Mouse (Mus musculus) liver, embryonic 13.5 days (tissue): ENCODE data around the gene Rasgef1b. TPM values are rescaled to one million over a fixed set of nuclear protein-coding genes. Genes with fewer than 3 reads are reported as not detected.
"Not testable (repeated sequence)": the region's sequence is repeated elsewhere in the genome, so short reads cannot be mapped to it uniquely, and the experiment has no call there.

Source experiments
- ATAC-seq: fragments of 200-750 bp; cut with Nextera tagmentation; 2 replicates; pipeline ENCODE4 v1.8.0; 2017; ENCODE audit warnings: low read depth, mild to moderate bottlenecking, moderate number of reproducible peaks, moderate library complexity
- DNase-seq: peaks from one replicate; pipeline ENCODE4 v3.0.0; 2022
- H3K27ac ChIP-seq: fragments of 300-500 bp; sonication (generic); 2 replicates; pipeline ENCODE4 v1.5.1; 2015; ENCODE audit warnings: moderate library complexity, mild to moderate bottlenecking, inconsistent platforms
- H3K27me3 ChIP-seq: fragments of 300-500 bp; sonication (generic); 2 replicates; pipeline ENCODE4 v1.6.1; 2015; ENCODE audit warnings: mild to moderate bottlenecking, inconsistent platforms
- H3K36me3 ChIP-seq: fragments of 300-500 bp; sonication (generic); 2 replicates; pipeline ENCODE4 v1.6.1; 2015; ENCODE audit warnings: mild to moderate bottlenecking, inconsistent platforms
- H3K4me1 ChIP-seq: fragments of 300-500 bp; sonication (generic); replicated peaks from 2 replicates; pipeline ENCODE4 v1.6.1; 2015; ENCODE audit warnings: inconsistent platforms
- H3K4me2 ChIP-seq: fragments of 300-500 bp; sonication (generic); 2 replicates; pipeline ENCODE4 v1.6.1; 2015; ENCODE audit warnings: inconsistent platforms, mild to moderate bottlenecking, moderate library complexity
- H3K4me3 ChIP-seq: fragments of 300-500 bp; sonication (generic); replicated peaks from 2 replicates; pipeline ENCODE4 v1.5.1; 2015; ENCODE audit warnings: mild to moderate bottlenecking, inconsistent platforms
- H3K9ac ChIP-seq: fragments of 300-500 bp; sonication (generic); 2 replicates; pipeline ENCODE4 v1.6.1; 2015; ENCODE audit warnings: mild to moderate bottlenecking, inconsistent platforms
- H3K9me3 ChIP-seq: fragments of 300-500 bp; sonication (generic); replicated peaks from 2 replicates; pipeline ENCODE4 v1.6.1; 2016; ENCODE audit warnings: inconsistent platforms
- WGBS: fragments of 180-500 bp; shearing (Covaris S2); methylation state at CpG from one replicate; pipeline ENCODE4 v1.1.7; 2015; ENCODE audit not compliant: insufficient replicate concordance; 5-methylcytosine and 5-hydroxymethylcytosine counted together
- polyA plus RNA-seq: library from polyadenylated mRNA; unstranded; fragments of >200 nt; fragmentation: Nextera tagmentation; extraction: Ambion mirVana; gene quantifications from 2 replicates; pipeline ENCODE4 v1.2.1, GENCODE M21; 2015

Rasgef1b gene
- polyA plus RNA-seq, 1 experiment from 2014 or later, result 4.3 TPM

DNA sequence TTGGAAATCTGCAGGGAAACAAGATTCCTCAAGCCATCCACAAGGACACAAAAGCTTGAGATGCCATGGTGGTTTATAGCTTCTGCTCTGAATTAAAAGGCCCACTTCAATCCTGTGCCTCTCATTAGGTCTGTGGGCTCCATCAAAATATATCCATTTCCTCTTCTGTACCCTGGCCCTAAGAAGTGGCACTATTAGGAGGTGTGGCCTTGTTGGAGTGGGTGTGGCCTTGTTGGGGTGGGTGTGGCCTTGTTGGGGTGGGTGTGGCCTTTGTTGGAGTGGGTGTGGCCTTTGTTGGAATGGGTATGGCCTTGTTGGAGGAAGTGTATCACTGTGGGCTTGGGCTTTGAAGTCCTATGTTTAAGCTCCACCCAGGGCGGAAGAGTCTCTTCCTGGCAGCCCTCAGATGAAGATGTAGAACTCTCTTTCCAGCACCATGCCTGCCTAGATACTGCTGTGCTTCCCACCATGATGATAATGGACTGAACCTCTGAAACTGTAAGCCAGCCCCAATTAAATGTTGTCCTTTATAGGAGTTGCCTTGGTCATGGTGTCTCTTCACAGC, 512.2 kb downstream of the Rasgef1b start:
- not testable (repeated sequence) for H3K4me1 ChIP-seq, H3K4me2 ChIP-seq, H3K9ac ChIP-seq, H3K9me3 ChIP-seq, H3K4me3 ChIP-seq, H3K27ac ChIP-seq, DNase-seq, H3K27me3 ChIP-seq, ATAC-seq
- 78% methylated on average over 1 of the region's 1 CpGs for WGBS
- H3K36me3 ChIP-seq, result peaks cover 41% of the 10 kb centered on the region

DNA sequence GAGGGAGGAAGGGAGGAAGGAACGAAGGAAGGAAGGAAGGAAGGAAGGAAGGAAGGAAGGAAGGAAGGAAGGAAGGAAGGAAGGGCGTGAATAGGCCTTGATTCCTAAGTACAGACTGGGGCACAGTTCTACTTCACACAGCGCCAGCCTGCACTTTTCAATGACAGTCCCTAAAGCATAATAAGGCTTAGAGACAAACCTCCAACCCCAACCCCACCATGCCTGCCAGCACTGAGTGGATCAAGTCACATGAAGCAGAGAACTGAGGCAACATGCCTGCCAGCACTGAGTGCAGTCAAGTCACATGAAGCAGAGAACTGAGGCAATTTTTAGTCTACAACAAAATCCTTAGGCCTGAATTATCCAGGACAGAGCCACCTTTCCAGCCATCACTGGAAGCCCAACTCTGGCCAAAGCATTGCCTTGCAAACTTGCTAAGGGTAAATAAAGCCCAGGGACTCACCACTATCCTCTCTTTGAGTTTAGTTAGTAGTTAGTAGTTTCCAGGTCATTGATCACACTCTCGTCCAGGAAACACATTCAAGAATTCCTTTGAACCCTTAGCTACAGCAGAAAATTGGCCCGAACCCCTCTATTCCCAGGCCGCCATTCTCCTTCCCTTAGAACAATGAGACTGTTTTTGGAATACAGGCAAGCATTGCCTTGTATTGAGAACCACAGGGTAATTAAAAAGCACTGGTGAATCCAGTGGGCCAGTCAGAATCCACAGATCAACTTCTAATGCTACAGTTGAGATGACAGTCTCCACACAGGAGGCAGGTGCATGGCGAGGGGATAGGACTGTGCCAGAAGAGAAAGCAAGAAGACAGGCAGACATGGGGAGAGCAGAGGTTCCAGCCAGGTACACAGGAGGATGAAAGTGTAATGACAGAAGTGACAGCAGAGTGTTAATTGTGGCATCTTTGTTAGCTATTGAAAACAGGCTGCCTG, 513.4 kb downstream of the Rasgef1b start:
- no peak for DNase-seq
- WGBS, result 61% methylated on average over 7 of the region's 7 CpGs
- no peak for ATAC-seq
- Histone ChIP-seq H3K27ac (no peak overlapping the region), H3K4me1 (no peaks in the 10 kb centered on the region), H3K4me3 (no peak overlapping the region), H3K27me3 (no peaks in the 10 kb centered on the region), H3K9me3 (no peaks in the 10 kb centered on the region), H3K9ac (no peak overlapping the region), H3K36me3 (peaks cover 29% of the 10 kb centered on the region), H3K4me2 (no peak overlapping the region)

DNA sequence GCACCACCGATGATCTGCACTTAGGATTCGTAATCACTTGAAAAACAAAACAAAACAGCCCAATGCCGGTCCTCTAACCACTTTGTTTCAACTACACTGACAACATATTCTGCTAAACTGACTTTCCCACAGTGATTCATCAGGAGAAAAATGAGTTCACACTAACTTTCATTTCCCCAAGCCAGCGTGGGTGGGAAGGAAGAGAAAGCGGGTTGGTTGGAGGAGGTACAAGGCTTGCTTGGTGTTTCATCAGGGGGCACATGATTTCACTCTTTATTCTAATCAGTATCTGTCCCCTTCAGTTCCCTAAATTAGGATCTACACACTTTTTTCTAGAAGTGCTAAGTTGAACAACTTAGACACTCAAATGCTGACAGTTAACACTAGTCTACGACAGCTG, 514.5 kb downstream of the Rasgef1b start:
- Histone ChIP-seq H3K27me3 (no peaks in the 10 kb centered on the region), H3K9ac (no peak overlapping the region), H3K4me2 (no peak overlapping the region), H3K36me3 (peaks cover 26% of the 10 kb centered on the region), H3K4me1 (no peaks in the 10 kb centered on the region), H3K4me3 (no peak overlapping the region), H3K9me3 (no peaks in the 10 kb centered on the region), H3K27ac (no peak overlapping the region)
- DNase-seq (no peak), ATAC-seq (no peak)
- 67% methylated on average over 6 of the region's 6 CpGs for WGBS

DNA sequence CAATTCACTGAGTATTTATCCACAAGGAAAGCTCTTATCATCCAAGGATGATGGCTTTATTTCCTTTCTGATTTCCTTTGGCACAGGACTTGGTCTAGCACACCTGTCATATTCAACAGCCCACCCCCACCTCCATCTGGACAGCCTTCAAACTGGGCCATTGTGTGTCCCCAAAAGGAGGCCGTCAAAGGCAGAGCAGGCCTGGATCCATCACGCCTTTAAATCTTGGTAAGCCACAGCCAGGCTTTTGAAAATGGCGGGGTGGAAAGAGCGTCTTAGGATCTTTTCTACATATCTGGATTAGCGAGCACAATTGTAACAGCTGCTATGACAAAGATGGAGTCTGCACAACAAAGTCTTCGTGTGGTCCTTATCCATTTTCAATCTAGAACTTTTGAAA, 515.7 kb downstream of the Rasgef1b start:
- Histone ChIP-seq H3K4me1 (no peaks in the 10 kb centered on the region), H3K9me3 (no peaks in the 10 kb centered on the region), H3K9ac (no peak overlapping the region), H3K27ac (no peak overlapping the region), H3K4me2 (no peak overlapping the region), H3K4me3 (no peak overlapping the region), H3K27me3 (no peaks in the 10 kb centered on the region), H3K36me3 (peaks cover 14% of the 10 kb centered on the region)
- no peak for DNase-seq
- no peak for ATAC-seq
- 73% methylated on average over 6 of the region's 6 CpGs for WGBS

DNA sequence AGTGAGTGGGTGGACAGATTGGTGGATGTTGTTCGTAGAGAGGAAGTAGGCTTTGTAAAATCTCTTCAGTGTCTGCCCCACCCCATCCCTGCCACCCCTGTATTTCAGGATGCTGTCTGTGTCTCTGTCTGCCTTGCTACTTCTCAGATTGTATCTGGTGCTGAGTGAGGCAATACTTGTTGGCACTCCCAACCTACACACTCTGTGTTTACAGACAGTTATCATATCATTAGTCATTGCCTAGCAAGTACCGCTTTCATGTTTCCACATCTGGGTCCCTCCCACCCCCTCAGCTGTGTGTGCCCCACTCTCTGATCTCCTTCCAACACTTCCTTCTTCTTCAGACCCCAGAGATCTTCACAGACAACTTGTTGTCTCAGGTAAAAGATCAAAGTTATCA, 525.4 kb downstream of the Rasgef1b start:
- no peaks in the 10 kb centered on the region for H3K36me3 ChIP-seq
- WGBS, result 41% methylated on average over 2 of the region's 2 CpGs
- H3K4me1 ChIP-seq, result no peaks in the 10 kb centered on the region
- H3K4me2 ChIP-seq, result no peak overlapping the region
- H3K9ac ChIP-seq, result no peak overlapping the region
- no peaks in the 10 kb centered on the region for H3K9me3 ChIP-seq
- no peak overlapping the region for H3K4me3 ChIP-seq
- no peak overlapping the region for H3K27ac ChIP-seq
- ATAC-seq (no peak), DNase-seq (no peak)
- H3K27me3 ChIP-seq, result no peaks in the 10 kb centered on the region; the same call in 1 of the 2 replicates

DNA sequence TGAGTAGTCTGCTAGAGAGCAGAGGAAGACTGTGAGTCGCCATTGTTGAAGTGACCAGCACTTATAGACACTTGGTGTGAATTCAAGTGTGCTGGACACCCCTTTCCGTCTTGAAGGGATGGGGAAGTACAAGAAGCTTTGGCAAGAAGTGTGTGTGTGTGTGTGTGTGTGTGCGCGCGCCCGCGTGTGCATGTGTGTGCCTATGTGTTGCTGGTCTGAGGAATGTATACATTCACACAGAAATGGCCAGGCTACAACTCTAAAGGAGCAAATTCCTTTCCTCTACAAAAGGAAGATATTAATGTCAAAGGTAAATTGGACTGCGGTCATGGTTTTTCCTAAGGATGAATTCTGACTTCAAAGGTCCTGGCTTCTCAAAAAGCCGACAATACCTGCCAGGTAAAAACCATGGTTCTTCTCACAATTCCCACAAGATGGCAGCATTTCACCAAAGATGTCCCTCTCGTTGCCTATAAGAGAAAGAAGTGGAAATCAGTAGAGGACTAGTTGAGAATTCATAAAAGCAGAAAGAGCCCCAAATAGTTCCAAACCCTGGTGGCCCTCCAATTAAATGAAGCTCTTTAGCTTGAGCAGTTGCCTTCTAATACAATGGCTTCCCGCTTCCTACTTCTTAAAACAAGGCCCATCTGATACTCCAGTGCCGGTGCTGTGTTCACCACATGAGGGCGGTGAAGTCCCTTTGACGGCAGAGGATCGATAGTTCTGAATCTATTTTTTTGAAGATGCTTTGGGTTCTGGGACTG, 526.6 kb downstream of the Rasgef1b start:
- no peak overlapping the region for H3K4me2 ChIP-seq
- no peak overlapping the region for H3K9ac ChIP-seq
- no peaks in the 10 kb centered on the region for H3K36me3 ChIP-seq
- H3K9me3 ChIP-seq, result no peaks in the 10 kb centered on the region
- ATAC-seq (no peak), DNase-seq (peak; percentile 2)
- 48% methylated on average over 15 of the region's 15 CpGs for WGBS
- H3K27me3 ChIP-seq, result no peaks in the 10 kb centered on the region; the same call in 1 of the 2 replicates
- no peak overlapping the region for H3K27ac ChIP-seq
- no peak overlapping the region for H3K4me3 ChIP-seq
- no peaks in the 10 kb centered on the region for H3K4me1 ChIP-seq

DNA sequence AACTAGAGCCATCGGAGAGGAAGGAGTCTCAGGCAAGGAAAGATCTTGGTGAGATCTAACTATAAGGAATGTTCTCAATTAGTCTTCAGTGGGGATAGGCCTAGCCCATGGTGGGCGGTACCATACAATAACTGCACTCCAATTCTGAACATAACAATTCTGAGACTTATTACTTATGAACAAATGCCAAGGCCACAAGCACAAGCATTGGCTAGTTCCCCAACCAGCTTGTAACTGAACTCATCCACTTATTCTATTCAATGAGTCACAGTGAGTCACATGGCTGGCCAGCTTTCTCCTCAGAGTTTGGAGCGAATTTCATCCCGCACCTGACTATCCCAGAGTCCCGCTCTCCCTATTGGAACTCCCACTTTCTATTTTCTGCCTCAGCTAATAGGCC, 533.4 kb downstream of the Rasgef1b start:
- no peak for ATAC-seq

DNA sequence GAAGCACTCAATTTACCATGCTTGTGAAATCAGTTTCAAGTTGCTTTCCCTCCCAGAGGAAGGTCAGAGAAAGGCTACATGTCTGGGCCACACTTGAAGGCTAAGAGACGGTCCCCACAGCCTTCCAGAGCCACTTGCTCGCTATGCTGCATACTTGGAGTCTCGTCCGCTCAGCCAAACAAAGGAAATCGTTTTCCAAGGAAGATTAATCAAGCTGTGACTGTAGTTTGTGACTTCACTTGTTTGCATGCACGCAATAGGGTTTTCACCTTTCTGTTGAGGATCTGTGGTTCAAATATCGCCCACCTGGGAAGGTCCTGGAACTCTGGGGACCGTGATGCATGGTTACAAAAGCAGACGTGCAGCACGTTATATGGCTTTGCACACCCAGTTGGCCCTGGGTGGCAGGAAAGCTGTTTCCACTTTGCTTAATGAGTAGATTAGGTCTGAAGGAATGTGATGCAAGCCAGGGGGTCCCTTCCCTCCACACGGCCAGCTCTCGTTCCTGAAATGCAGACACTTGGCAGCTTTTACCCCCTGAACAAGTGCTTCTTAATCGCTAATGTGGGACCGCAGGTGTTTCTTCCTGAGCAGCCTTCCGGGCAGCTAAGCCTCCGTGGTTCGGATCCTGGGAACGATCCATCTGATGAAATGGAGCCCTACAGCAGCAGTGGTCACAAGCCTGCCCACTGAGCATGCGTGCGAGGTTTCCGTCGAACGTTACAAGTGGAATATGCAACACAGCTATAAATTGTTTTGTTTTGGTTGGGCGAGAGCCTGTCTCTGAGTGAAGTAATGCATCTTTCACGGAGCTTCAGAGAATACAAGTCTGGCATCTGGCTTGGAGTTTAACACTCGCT, 537.7 kb downstream of the Rasgef1b start:
- H3K27me3 ChIP-seq, result no peaks in the 10 kb centered on the region
- DNase-seq (no peak), ATAC-seq (no peak)
- WGBS, result 65% methylated on average over 26 of the region's 26 CpGs
- H3K36me3 ChIP-seq, result no peaks in the 10 kb centered on the region
- no peak overlapping the region for H3K27ac ChIP-seq
- no peak overlapping the region for H3K4me3 ChIP-seq
- no peaks in the 10 kb centered on the region for H3K4me1 ChIP-seq
- H3K4me2 ChIP-seq, result no peak overlapping the region
- no peaks in the 10 kb centered on the region for H3K9me3 ChIP-seq
- H3K9ac ChIP-seq, result no peak overlapping the region

More for the DNA sequence above, 533.4 kb downstream of the Rasgef1b start:
- Histone ChIP-seq H3K4me2 (no peak overlapping the region), H3K9ac (no peak overlapping the region), H3K27ac (no peak overlapping the region), H3K36me3 (no peaks in the 10 kb centered on the region), H3K27me3 (no peaks in the 10 kb centered on the region), H3K9me3 (no peaks in the 10 kb centered on the region), H3K4me3 (no peak overlapping the region), H3K4me1 (no peaks in the 10 kb centered on the region)
- WGBS, result 77% methylated on average over 5 of the region's 5 CpGs
- no peak for DNase-seq

DNA sequence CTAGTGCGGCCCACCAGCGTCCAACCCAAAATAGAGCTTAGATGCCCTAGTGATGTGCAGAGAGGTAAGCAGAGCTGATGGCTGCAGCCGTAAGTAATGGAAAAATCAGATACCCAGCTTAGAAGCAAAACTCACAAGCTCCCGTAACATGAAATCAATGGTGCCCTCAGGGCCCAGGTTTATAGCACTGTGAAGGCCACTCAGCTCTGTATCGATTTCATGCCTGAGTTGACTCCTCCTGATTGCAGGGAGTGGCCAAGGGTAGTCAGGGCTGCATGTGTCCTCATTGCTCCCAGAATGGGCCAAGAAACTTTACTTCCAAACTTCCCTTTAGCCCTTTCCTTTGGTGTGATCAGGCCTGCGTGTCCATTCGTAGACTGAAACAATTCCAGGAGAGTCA, 545.2 kb downstream of the Rasgef1b start:
- H3K4me3 ChIP-seq, result no peak overlapping the region
- no peaks in the 10 kb centered on the region for H3K27me3 ChIP-seq
- ATAC-seq (no peak), DNase-seq (no peak)
- H3K4me2 ChIP-seq, result no peak overlapping the region
- H3K9me3 ChIP-seq, result no peaks in the 10 kb centered on the region
- no peak overlapping the region for H3K9ac ChIP-seq
- H3K36me3 ChIP-seq, result no peaks in the 10 kb centered on the region
- no peak overlapping the region for H3K27ac ChIP-seq
- 65% methylated on average over 7 of the region's 7 CpGs for WGBS
- H3K4me1 ChIP-seq, result no peaks in the 10 kb centered on the region

DNA sequence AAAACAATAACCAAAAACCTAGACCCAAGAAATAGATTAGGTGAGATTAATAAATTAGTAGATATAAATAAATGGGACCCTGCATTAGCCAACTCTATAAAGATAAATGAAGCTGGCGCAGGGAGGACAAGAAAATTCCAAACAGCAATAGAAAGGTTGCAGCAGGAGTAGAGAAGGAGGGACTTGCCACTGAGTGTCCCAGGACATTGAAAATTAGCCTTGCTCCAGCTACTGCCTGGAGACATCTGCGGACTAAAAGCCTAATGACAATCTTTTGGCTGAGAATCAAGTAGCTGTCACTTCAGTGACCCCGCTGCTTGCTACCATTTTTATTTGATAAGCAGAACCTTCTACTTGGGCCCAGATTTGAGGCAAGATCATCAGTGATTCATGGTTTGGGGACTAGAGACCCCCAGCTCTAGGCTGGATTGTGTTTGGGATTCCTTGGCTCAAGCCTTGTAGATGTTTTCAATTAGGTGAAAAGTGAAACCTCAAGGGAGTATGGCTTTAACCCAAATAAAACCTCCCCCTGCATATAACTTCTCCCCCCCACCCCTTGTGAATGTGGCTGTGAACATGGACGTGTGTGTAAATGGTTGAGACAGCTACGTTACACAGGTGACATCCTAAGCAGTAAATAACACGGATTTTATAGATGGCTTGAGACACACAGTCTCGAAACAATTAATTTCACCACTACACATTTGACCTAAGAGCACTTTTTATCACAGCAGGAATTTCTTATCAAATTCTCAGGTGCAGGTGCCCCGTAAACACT, 554.1 kb downstream of the Rasgef1b start:
- no peaks in the 10 kb centered on the region for H3K36me3 ChIP-seq
- no peak overlapping the region for H3K4me2 ChIP-seq
- 63% methylated on average over 8 of the region's 8 CpGs for WGBS
- no peak overlapping the region for H3K9ac ChIP-seq
- ATAC-seq (no peak), DNase-seq (no peak)
- no peak overlapping the region for H3K27ac ChIP-seq
- no peaks in the 10 kb centered on the region for H3K27me3 ChIP-seq
- H3K4me3 ChIP-seq, result no peak overlapping the region
- H3K4me1 ChIP-seq, result no peaks in the 10 kb centered on the region
- no peaks in the 10 kb centered on the region for H3K9me3 ChIP-seq
